Mouse (Mus musculus) midbrain, embryonic 13.5 days (tissue): ENCODE measurements at regions not wholly inside any gene's neighbourhood (a gene's known extent, or its start where the extent isn't known, plus 50 kb on each side); places are given as distances from the start of the nearest gene placed in this dataset.
A peak's percentile ranks its signal among the peaks of the same experiment; 100 is the strongest.

Source experiments
- ATAC-seq: fragments of 200-750 bp; cut with Nextera tagmentation; 2 replicates; pipeline ENCODE4 v1.8.0; 2017; ENCODE audit warnings: mild to moderate bottlenecking, moderate TSS enrichment, moderate library complexity
- H3K27ac ChIP-seq: fragments of 300-500 bp; sonication (generic); 2 replicates; pipeline ENCODE4 v1.5.1; 2015; ENCODE audit warnings: inconsistent platforms, mild to moderate bottlenecking, moderate library complexity
- H3K27me3 ChIP-seq: fragments of 300-500 bp; sonication (generic); 2 replicates; pipeline ENCODE4 v1.6.1; 2015; ENCODE audit warnings: mild to moderate bottlenecking, inconsistent platforms
- H3K36me3 ChIP-seq: fragments of 300-500 bp; sonication (generic); 2 replicates; pipeline ENCODE4 v1.6.1; 2015; ENCODE audit warnings: mild to moderate bottlenecking, inconsistent platforms
- H3K4me1 ChIP-seq: fragments of 300-500 bp; sonication (generic); replicated peaks from 2 replicates; pipeline ENCODE4 v1.6.1; 2015; ENCODE audit warnings: inconsistent platforms
- H3K4me2 ChIP-seq: fragments of 300-500 bp; sonication (generic); replicated peaks from 2 replicates; pipeline ENCODE4 v1.6.1; 2015; ENCODE audit warnings: moderate library complexity, mild to moderate bottlenecking, inconsistent platforms
- H3K4me3 ChIP-seq: fragments of 300-500 bp; sonication (generic); replicated peaks from 2 replicates; pipeline ENCODE4 v1.5.1; 2015; ENCODE audit warnings: mild to moderate bottlenecking, inconsistent platforms
- H3K9ac ChIP-seq: fragments of 300-500 bp; sonication (generic); replicated peaks from 2 replicates; pipeline ENCODE4 v1.6.1; 2015; ENCODE audit warnings: mild to moderate bottlenecking, inconsistent platforms
- H3K9me3 ChIP-seq: fragments of 300-500 bp; sonication (generic); 2 replicates; pipeline ENCODE4 v1.6.1; 2016; ENCODE audit warnings: mild to moderate bottlenecking, inconsistent platforms
- WGBS: fragments of 180-500 bp; shearing (Covaris S2); methylation state at CpG from one replicate; pipeline ENCODE4 v1.1.7; 2015; 5-methylcytosine and 5-hydroxymethylcytosine counted together

DNA sequence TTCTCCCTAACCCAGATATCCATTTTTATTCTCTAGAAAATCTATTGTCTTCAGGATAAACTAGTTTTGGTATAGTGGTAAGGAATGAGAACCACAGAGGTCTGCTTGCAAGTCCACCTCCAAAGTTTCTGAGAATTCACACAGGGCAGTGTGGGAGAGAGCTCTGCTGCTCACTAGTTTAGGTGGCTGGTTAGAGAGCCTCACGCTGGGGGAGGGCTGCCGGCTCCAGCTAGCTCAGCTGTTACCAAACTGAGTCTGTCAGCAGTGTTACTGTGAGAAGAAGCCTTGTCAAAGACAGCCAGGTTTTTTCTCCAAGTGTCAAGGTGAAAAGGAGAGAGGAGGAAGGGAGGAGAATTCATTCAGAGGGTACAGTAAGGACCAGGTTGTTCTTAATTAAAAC is 147.8 kb upstream of the Eif4g2 start:
- 90% methylated on average over 2 of the region's 2 CpGs for WGBS
- Histone ChIP-seq H3K4me3 (no peak overlapping the region), H3K4me2 (no peak overlapping the region), H3K9ac (no peak overlapping the region), H3K4me1 (no peaks in the 10 kb centered on the region), H3K36me3 (no peaks in the 10 kb centered on the region), H3K27me3 (no peaks in the 10 kb centered on the region), H3K9me3 (no peaks in the 10 kb centered on the region), H3K27ac (no peak overlapping the region)
- ATAC-seq = no peak

DNA sequence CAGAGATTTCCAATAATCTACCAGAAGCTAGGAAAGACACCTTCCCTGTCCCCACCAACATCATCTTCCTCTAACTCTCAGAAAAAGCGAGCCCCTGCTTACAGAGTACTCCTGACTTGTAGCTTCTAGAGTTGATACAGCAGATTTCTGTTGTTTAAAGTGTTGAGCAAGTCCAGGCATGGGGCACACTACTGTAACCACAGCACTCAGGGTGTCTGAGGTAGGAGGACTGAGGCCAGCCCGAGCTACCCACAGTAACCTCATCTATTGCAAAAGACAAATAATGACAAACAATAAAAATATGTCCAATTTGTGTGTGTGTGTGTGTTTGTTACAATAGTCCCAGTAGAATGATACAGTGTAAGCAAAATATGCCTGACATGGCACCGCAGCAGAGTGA is 144.3 kb upstream of the Eif4g2 start:
- WGBS = 83% methylated on average over 3 of the region's 3 CpGs
- no peak overlapping the region for H3K4me2 ChIP-seq
- no peaks in the 10 kb centered on the region for H3K4me1 ChIP-seq
- no peaks in the 10 kb centered on the region for H3K36me3 ChIP-seq
- H3K9me3 ChIP-seq = no peaks in the 10 kb centered on the region
- no peak overlapping the region for H3K4me3 ChIP-seq
- no peak overlapping the region for H3K27ac ChIP-seq
- H3K27me3 ChIP-seq = no peaks in the 10 kb centered on the region
- no peak overlapping the region for H3K9ac ChIP-seq
- no peak for ATAC-seq

DNA sequence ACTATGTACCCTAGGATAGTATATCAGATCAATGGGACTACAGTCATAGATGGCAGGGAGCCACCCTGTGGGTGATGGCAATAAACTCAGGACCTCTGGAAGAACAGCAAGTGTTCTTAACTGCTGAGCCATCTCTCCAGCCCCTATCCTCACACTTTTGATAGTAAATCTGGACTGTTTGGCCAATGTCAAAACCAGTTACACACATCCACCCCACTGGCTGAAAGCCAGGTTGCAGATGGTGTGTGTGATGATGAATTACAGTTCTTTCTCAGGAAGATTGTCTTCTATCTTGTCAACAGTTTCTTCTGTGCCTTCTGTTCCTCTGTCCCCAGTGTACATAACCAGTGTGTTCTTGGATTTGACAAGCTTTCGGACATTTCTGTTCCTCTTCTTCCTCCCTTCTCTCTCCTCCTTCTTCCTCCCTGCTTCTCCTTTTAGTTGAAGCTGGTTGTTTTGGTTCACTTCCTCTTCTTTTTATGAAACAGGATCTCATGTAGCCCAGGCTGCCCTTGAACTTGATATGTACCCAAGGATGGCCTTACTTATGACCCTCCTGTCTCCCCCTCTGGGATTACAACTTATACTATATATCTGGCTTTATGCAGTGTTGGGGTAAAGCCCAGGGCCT is 143.3 kb upstream of the Eif4g2 start:
- Histone ChIP-seq H3K9me3 (no peaks in the 10 kb centered on the region), H3K4me2 (no peak overlapping the region), H3K36me3 (no peaks in the 10 kb centered on the region), H3K4me3 (no peak overlapping the region), H3K4me1 (no peaks in the 10 kb centered on the region), H3K27ac (no peak overlapping the region), H3K9ac (no peak overlapping the region), H3K27me3 (no peaks in the 10 kb centered on the region)
- WGBS = 96% methylated on average over 1 of the region's 1 CpGs
- no peak for ATAC-seq

DNA sequence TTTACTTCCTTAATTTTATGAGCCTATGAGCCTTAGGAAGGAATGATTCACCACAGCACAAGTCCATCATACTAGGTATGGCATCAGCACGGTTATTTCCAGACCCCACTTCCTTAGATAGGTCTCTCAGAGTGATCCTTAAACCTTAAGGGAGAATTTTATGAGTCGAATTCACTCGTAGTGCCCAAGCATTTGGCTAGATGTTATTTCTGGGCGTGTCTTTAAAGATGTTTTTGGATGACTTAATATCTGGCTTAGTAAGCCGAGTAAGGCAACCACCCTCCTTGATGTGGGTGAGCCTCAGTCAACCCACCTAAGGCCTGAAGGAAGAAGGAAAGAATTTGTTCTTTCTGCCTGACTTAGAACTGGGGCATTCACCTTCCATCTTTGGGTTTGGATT is 132.8 kb upstream of the Eif4g2 start:
- Histone ChIP-seq H3K4me1 (0 out of 2 replicates have a peak, but pooled peaks cover 3% of the 10 kb centered on the region), H3K36me3 (no peaks in the 10 kb centered on the region), H3K4me2 (no peak overlapping the region), H3K9me3 (no peaks in the 10 kb centered on the region), H3K4me3 (no peak overlapping the region), H3K9ac (no peak overlapping the region), H3K27me3 (no peaks in the 10 kb centered on the region), H3K27ac (no peak overlapping the region)
- no peak for ATAC-seq
- WGBS = 85% methylated on average over 5 of the region's 5 CpGs

DNA sequence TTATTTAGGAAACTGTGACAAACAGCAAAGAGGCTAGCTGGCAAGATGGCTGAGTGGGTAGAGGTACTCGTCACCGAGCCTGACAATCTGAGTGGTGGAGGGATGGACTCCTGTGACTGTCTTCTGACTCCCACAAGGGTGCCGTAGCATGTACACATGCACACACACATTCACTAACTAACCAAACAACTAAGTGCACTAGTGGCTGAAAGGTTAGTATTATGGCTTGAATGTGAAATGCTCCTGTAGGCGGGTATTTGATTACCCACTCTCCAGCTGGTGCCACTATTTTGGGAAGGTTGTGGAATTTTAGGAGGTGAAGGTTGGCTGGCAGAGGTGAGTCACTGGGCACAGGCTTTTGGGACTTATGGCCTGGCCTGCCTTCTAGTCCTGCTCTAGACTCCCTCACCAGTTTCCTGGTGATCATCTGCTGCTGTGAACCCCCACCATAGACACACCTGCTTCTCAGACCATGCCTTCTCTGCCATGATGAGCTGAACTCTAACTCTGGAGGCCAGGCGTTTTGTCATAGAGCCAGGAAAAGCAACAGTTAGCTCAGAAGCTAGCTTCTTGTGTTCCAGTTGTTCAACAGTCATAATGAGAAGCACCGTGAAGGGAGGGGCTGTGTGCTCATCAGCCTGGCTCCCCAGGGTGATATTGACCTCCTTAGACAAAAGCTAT is 131.5 kb upstream of the Eif4g2 start:
- Histone ChIP-seq H3K27ac (no peak overlapping the region), H3K27me3 (no peaks in the 10 kb centered on the region), H3K9me3 (no peaks in the 10 kb centered on the region), H3K36me3 (no peaks in the 10 kb centered on the region), H3K4me1 (0 out of 2 replicates have a peak, but pooled peaks cover 3% of the 10 kb centered on the region), H3K4me3 (no peak overlapping the region), H3K4me2 (no peak overlapping the region), H3K9ac (no peak overlapping the region)
- 87% methylated on average over 6 of the region's 6 CpGs for WGBS
- no peak for ATAC-seq

DNA sequence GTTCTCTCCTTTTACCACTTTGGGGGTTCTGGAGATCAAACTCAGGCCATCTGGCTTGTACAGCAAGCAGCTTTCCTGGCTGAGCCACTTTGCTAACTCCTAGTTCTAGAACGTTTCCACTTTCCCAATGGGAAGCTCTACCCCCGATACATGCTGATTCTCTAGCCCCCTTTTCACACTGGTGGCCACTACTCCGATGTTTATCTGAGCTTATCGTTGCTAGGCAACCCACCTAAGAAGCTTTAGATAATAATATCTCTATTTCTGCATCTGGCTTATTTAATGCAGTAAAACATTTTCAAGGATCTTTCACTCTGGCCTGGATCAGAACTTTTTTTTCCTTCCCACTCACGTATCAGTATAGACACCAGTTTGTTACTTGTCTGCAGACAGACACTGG is 129.4 kb upstream of the Eif4g2 start:
- H3K9me3 ChIP-seq = no peaks in the 10 kb centered on the region
- WGBS = 49% methylated on average over 5 of the region's 5 CpGs
- no peaks in the 10 kb centered on the region for H3K36me3 ChIP-seq
- H3K9ac ChIP-seq = no peak overlapping the region
- H3K27me3 ChIP-seq = no peaks in the 10 kb centered on the region
- 0 out of 2 replicates have a peak, but pooled peaks cover 3% of the 10 kb centered on the region for H3K4me1 ChIP-seq
- no peak overlapping the region for H3K4me3 ChIP-seq
- no peak overlapping the region for H3K27ac ChIP-seq
- no peak for ATAC-seq
- no peak overlapping the region for H3K4me2 ChIP-seq

DNA sequence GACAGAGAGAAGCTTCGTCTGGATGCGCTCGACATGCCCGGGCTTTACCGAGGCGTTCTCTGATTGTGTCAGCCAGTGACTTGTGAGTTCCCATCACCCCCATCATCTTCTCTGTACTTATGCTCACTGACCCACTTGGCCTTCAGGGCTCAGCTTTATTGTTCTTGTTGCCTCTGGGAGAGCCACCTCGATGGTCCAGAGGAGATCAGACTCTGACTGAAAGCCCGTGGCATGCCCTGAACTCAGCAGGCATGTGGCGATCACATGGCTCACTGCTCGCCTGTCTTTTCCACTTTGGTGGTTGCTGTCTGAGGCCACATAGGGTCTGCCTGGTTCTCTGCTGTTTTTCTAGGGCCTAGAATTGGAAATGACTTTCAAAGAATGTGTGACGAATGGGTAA is 128.8 kb upstream of the Eif4g2 start:
- WGBS = 66% methylated on average over 11 of the region's 11 CpGs
- H3K27ac ChIP-seq = no peak overlapping the region

DNA sequence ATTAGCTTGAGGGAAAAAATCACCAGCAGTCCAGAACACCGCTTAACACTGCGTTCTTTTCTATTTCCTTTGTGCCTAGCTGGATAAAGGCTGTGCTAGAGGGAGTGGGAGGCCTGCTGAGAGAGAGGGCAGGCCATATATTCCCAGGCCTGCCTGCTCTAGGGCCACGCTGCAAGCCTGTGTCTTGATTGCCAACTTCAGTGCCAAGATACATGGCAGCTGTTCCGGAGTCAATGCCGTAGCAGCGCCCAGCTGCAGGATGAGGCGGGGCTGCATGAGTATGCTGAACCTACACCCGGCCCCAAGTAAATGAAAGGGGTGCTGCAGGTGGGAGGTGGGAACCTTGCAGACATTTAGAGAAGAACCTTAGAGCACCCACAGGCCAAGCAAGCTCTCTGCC is 127.5 kb upstream of the Eif4g2 start:
- H3K27me3 ChIP-seq = no peaks in the 10 kb centered on the region
- H3K4me3 ChIP-seq = no peak overlapping the region
- H3K9me3 ChIP-seq = no peaks in the 10 kb centered on the region
- H3K4me2 ChIP-seq = no peak overlapping the region
- 81% methylated on average over 8 of the region's 8 CpGs for WGBS
- ATAC-seq = no peak
- no peak overlapping the region for H3K27ac ChIP-seq
- H3K4me1 ChIP-seq = peaks cover 13% of the 10 kb centered on the region; the same call in 1 of the 2 replicates
- no peaks in the 10 kb centered on the region for H3K36me3 ChIP-seq
- H3K9ac ChIP-seq = no peak overlapping the region

More for the DNA sequence above, 128.8 kb upstream of the Eif4g2 start:
- Histone ChIP-seq H3K4me3 (no peak overlapping the region), H3K36me3 (no peaks in the 10 kb centered on the region), H3K9me3 (no peaks in the 10 kb centered on the region), H3K4me1 (0 out of 2 replicates have a peak, but pooled peaks cover 3% of the 10 kb centered on the region), H3K27me3 (no peaks in the 10 kb centered on the region), H3K9ac (no peak overlapping the region), H3K4me2 (no peak overlapping the region)
- no peak for ATAC-seq

DNA sequence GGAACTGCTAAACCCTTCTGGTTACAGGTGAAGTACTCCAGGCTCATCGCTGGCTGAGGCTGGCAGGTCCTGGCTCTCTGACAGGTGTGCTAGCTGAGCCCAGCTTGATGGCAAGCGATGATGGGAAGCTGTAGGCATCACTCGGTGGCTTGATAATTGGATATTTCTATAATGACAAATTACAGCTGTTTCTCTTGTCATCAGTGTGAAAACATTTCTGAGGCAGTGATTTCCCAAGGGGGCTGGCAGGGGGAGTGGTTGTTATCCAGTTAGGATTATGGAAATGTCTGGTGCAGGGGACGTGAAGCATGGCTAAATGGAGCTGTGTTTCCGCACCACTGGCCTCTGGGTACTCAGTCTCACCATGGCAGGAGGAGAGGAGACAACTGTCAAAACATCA is 123.0 kb upstream of the Eif4g2 start:
- 44% methylated on average over 5 of the region's 5 CpGs for WGBS
- H3K4me1 ChIP-seq = peaks cover 10% of the 10 kb centered on the region; the same call in 1 of the 2 replicates
- no peaks in the 10 kb centered on the region for H3K27me3 ChIP-seq
- ATAC-seq = no peak
- H3K27ac ChIP-seq = peak overlapping the region; percentile 31
- H3K36me3 ChIP-seq = no peaks in the 10 kb centered on the region
- no peak overlapping the region for H3K4me2 ChIP-seq
- no peaks in the 10 kb centered on the region for H3K9me3 ChIP-seq
- no peak overlapping the region for H3K4me3 ChIP-seq
- no peak overlapping the region for H3K9ac ChIP-seq

DNA sequence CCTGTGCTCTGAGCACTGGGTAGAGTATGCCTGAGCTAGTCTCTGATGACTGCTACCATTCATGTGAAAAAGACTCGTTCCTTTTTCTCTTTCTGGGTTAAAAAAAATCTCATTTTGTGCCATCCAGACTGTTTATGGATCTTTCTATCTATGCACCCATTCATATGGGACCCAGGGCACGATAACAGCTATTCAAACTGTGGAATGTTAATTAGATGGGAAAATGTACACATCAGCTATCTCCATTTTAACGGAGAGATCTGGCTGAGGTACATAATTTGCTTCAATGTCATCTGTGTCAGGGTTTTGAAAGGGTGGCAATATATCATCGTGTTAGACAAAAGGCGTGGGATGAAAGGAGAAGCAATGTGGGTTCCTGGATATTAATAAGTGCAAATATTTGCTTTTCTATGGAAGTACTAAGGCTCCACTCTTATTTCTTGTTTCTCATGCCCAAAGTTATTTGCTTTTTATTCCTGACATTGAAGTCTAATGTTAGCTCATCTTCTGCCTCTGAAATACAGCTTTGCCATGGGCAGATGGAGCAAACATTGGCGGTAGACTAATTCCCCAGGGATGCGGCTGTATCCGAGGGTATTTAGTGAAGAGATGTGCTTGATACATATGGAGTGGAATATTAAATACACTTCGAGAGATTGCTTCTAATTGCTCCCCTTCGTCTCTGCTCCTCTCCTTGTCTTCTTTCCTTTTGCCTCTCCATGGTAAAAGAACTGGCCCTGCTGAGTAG is 116.0 kb upstream of the Eif4g2 start:
- peak; percentile 40; the same call in 1 of the 2 replicates for ATAC-seq

DNA sequence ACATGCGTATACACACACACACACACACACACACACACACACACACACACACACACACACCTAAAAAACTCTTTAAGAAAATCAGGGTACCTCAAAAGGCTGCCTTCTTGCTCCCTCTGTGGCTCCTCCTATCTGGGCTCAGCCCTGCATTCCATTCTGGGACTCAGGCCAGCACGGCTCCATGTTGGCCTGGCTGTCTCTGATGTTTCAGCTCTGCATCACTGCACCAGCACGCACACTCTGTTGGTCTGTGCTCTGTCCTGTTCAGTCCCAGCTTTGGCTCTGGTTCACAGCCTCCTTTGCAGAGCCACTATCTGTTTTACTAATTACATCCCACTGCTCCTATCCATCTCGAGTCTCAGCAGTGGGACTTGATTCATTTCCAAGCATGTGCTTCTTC is 108.8 kb upstream of the Eif4g2 start:
- no peak overlapping the region for H3K4me3 ChIP-seq
- 0 out of 2 replicates have a peak, but pooled peaks have one; percentile 56 for ATAC-seq
- H3K27me3 ChIP-seq = no peaks in the 10 kb centered on the region
- WGBS = 72% methylated on average over 4 of the region's 4 CpGs
- H3K9me3 ChIP-seq = no peaks in the 10 kb centered on the region
- H3K4me1 ChIP-seq = no peaks in the 10 kb centered on the region
- no peak overlapping the region for H3K4me2 ChIP-seq
- no peaks in the 10 kb centered on the region for H3K36me3 ChIP-seq
- H3K27ac ChIP-seq = no peak overlapping the region; the same call in 1 of the 2 replicates
- H3K9ac ChIP-seq = no peak overlapping the region

More for the DNA sequence above, 116.0 kb upstream of the Eif4g2 start:
- 56% methylated on average over 10 of the region's 10 CpGs for WGBS
- Histone ChIP-seq H3K27ac (peak overlapping the region; percentile 44), H3K9ac (no peak overlapping the region), H3K9me3 (no peaks in the 10 kb centered on the region), H3K36me3 (no peaks in the 10 kb centered on the region), H3K4me2 (no peak overlapping the region), H3K4me3 (no peak overlapping the region), H3K27me3 (no peaks in the 10 kb centered on the region), H3K4me1 (peaks cover 12% of the 10 kb centered on the region; the same call in 1 of the 2 replicates)

DNA sequence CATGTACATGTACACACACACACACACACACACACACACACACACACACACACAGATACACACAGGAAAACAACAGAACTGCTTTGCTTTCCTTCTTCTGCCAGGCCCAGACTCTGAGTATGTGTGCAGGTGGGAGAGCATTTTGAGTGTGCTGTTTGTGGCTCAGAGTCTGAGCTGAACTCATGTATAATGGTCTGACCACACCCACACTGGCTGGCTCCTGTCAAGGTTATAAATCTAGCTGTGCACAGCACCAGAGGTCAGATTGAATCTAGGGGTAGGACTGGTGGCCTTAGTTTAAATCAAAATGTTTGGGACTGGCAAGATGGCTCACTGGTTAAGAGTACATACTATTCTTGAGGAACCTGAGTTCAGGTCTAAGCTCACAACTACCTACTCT is 108.4 kb upstream of the Eif4g2 start:
- Histone ChIP-seq H3K27me3 (no peaks in the 10 kb centered on the region), H3K9ac (no peak overlapping the region), H3K4me1 (no peaks in the 10 kb centered on the region), H3K4me2 (no peak overlapping the region), H3K36me3 (no peaks in the 10 kb centered on the region), H3K27ac (no peak overlapping the region), H3K4me3 (no peak overlapping the region), H3K9me3 (no peaks in the 10 kb centered on the region)
- no peak; the same call in 1 of the 2 replicates for ATAC-seq
